Mouse (Mus musculus) left cerebral cortex, postnatal 36 days (tissue): ENCODE measurements around the gene Sh3bp1. TPM values are rescaled to one million over a fixed set of nuclear protein-coding genes. Genes with fewer than 3 reads are reported as not detected.

Source experiments
- DNase-seq, 2 experiments: peaks; one replicate each; pipeline ENCODE4 v3.0.0; 2021 to 2022; ENCODE audit warnings: low spot score in 2 of 2, mixed read lengths in 1 of 2
- intact Hi-C: fragments of 180-260 bp; cut with DNase I; formaldehyde crosslinking; loops from one replicate; pipeline ENCODE4 v1.15.1; 2025
- total RNA-seq, 2 experiments: library from RNA; stranded (reverse); gene quantifications; 2 replicates each; pipeline ENCODE4 v1.2.3; 2021

Gene Sh3bp1
- 10 to 100 TPM; 23.7 to 31.5 TPM for total RNA-seq

- peak; percentile 56 to 77 for DNase-seq
- intact Hi-C loops = no loop called here
Observed at GRCm38 (mm10) chr15:78899740-78900584, at the start of gene Sh3bp1. TSS of gene Sh3bp1 (plus strand) at chr15:78899768.

GRCm38 (mm10) chr15:78850059-78850824 is 49.3 kb upstream of the Sh3bp1 start:
- intact Hi-C loops = loop anchor here (5.0 kb wide), 1 partner anchor 228 kb away; no protein-coding TSS in a partner anchor
- DNase-seq = no peak

GRCm38 (mm10) chr15:78850944-78851343 is 48.6 kb upstream of the Sh3bp1 start:
- no peak for DNase-seq
- intact Hi-C loops = loop anchor here (5.0 kb wide), 1 partner anchor 229 kb away; no protein-coding TSS in a partner anchor

GRCm38 (mm10) chr15:78851505-78852153 is 47.9 kb upstream of the Sh3bp1 start:
- DNase-seq = peak; percentile 85 to 87
- intact Hi-C loops = loop anchor here (5.0 kb wide), 1 partner anchor 229 kb away; no protein-coding TSS in a partner anchor

GRCm38 (mm10) chr15:78855303-78855965 is 44.1 kb upstream of the Sh3bp1 start, which contains the start of gene Lgals2:
TSS of gene Lgals2 (minus strand) at chr15:78855529.
- no peak for DNase-seq
- intact Hi-C loops = no loop called here

GRCm38 (mm10) chr15:78857009-78857408 is 42.6 kb upstream of the Sh3bp1 start:
- intact Hi-C loops = no loop called here
- DNase-seq = no peak

- intact Hi-C loops = no loop called here
- no peak for DNase-seq
Observed at GRCm38 (mm10) chr15:78859311-78859710, 40.3 kb upstream of the Sh3bp1 start.

GRCm38 (mm10) chr15:78859714-78860113 is 39.9 kb upstream of the Sh3bp1 start:
- intact Hi-C loops = no loop called here
- no peak for DNase-seq

- DNase-seq = no peak
- intact Hi-C loops = no loop called here
Observed at GRCm38 (mm10) chr15:78862280-78862679, 37.3 kb upstream of the Sh3bp1 start.

- no peak for DNase-seq
- intact Hi-C loops = no loop called here
Observed at GRCm38 (mm10) chr15:78863154-78863553, 36.4 kb upstream of the Sh3bp1 start.

- intact Hi-C loops = no loop called here
- DNase-seq = no peak
Observed at GRCm38 (mm10) chr15:78863852-78864253, 35.7 kb upstream of the Sh3bp1 start.

GRCm38 (mm10) chr15:78868398-78868797 is 31.2 kb upstream of the Sh3bp1 start:
- no peak for DNase-seq
- intact Hi-C loops = loop anchor here (5.0 kb wide), 1 partner anchor 41 kb away; no protein-coding TSS in a partner anchor

- DNase-seq = no peak
- intact Hi-C loops = loop anchor here (5.0 kb wide), 1 partner anchor 42 kb away; no protein-coding TSS in a partner anchor
Observed at GRCm38 (mm10) chr15:78868826-78869233, 30.7 kb upstream of the Sh3bp1 start.

GRCm38 (mm10) chr15:78869775-78870174 is 29.8 kb upstream of the Sh3bp1 start:
- intact Hi-C loops = loop anchor here (5.0 kb wide), 1 partner anchor 42 kb away; no protein-coding TSS in a partner anchor
- peak in 1 of 2 experiments; percentile 30 for DNase-seq

- intact Hi-C loops = no loop called here
- no peak for DNase-seq
Observed at GRCm38 (mm10) chr15:78872021-78872608, 27.5 kb upstream of the Sh3bp1 start.

GRCm38 (mm10) chr15:78873803-78874435 is 25.6 kb upstream of the Sh3bp1 start:
- intact Hi-C loops = no loop called here
- DNase-seq = no peak

GRCm38 (mm10) chr15:78874989-78875388 is 24.6 kb upstream of the Sh3bp1 start:
- DNase-seq = no peak
- intact Hi-C loops = no loop called here

GRCm38 (mm10) chr15:78875537-78875936 is 24.0 kb upstream of the Sh3bp1 start:
- intact Hi-C loops = no loop called here
- DNase-seq = no peak
